Mouse (Mus musculus) intestine, embryonic 14.5 days (tissue): ENCODE measurements around the gene Anpep. TPM values are rescaled to one million over a fixed set of nuclear protein-coding genes. Genes with fewer than 3 reads are reported as not detected.

Experiments used
- ATAC-seq: fragments of 200-750 bp; cut with Nextera tagmentation; replicated peaks from 2 replicates; pipeline ENCODE4 v1.8.0; 2017; ENCODE audit warnings: low read depth, moderate number of reproducible peaks, moderate TSS enrichment, moderate library complexity; ENCODE audit not compliant: low FRiP score, low TSS enrichment
- DNase-seq: peaks from one replicate; pipeline ENCODE4 v3.0.0-alpha.2; 2018; ENCODE audit warnings: low spot score
- H3K27ac ChIP-seq: fragments of 300-500 bp; sonication (generic); 2 replicates; pipeline ENCODE4 v1.5.1; 2014; ENCODE audit warnings: low read depth, mild to moderate bottlenecking, control low read depth
- H3K27me3 ChIP-seq: fragments of 300-500 bp; sonication (generic); replicated peaks from 2 replicates; pipeline ENCODE4 v1.6.1; 2014; ENCODE audit warnings: low read length, control low read depth; ENCODE audit not compliant: control insufficient read depth, insufficient read depth
- H3K36me3 ChIP-seq: fragments of 300-500 bp; sonication (generic); 2 replicates; pipeline ENCODE4 v1.6.1; 2014; ENCODE audit warnings: low read length, control low read depth; ENCODE audit not compliant: control insufficient read depth, insufficient read depth
- H3K4me1 ChIP-seq: fragments of 300-500 bp; sonication (generic); replicated peaks from 2 replicates; pipeline ENCODE4 v1.6.1; 2014; ENCODE audit warnings: low read length, control low read depth, mixed read lengths; ENCODE audit not compliant: control insufficient read depth, insufficient read depth
- H3K4me2 ChIP-seq: fragments of 300-500 bp; sonication (generic); 2 replicates; pipeline ENCODE4 v1.6.1; 2014; ENCODE audit warnings: low read length
- H3K4me3 ChIP-seq: fragments of 300-500 bp; sonication (generic); 2 replicates; pipeline ENCODE4 v1.5.1; 2014; ENCODE audit warnings: low read depth, low read length, control low read depth, mixed read lengths
- H3K9ac ChIP-seq: fragments of 300-500 bp; sonication (generic); 2 replicates; pipeline ENCODE4 v1.6.1; 2014; ENCODE audit warnings: mild to moderate bottlenecking, low read length
- H3K9me3 ChIP-seq: fragments of 300-500 bp; sonication (generic); 2 replicates; pipeline ENCODE4 v1.6.1; 2016; ENCODE audit warnings: low read length, control low read depth; ENCODE audit not compliant: control insufficient read depth
- WGBS: fragments of 180-500 bp; shearing (Covaris S2); extraction: QIAGEN DNeasy Blood & Tissue Kit; methylation state at CpG from one replicate; pipeline ENCODE4 v1.1.7; 2014; 5-methylcytosine and 5-hydroxymethylcytosine counted together
- polyA plus RNA-seq: library from polyadenylated mRNA; unstranded; fragments of >200 nt; fragmentation: Nextera tagmentation; extraction: Ambion mirVana; gene quantifications from 2 replicates; pipeline ENCODE4 v1.2.1, GENCODE M21; 2014

Gene Anpep
- polyA plus RNA-seq, 1 experiment from 2014 or later, result 94.9 TPM

- no peak overlapping the region for H3K27ac ChIP-seq
- no peak for ATAC-seq
- no peak for DNase-seq
- no peaks in the 10 kb centered on the region for H3K27me3 ChIP-seq
- 0 out of 2 replicates have a peak, but pooled peaks cover 5% of the 10 kb centered on the region for H3K36me3 ChIP-seq
- no peaks in the 10 kb centered on the region for H3K9me3 ChIP-seq
- no peak overlapping the region for H3K4me2 ChIP-seq
- H3K9ac ChIP-seq, result no peak overlapping the region
- peaks cover 5% of the 10 kb centered on the region; the same call in 1 of the 2 replicates for H3K4me1 ChIP-seq
- H3K4me3 ChIP-seq, result no peak overlapping the region
These were observed 27.9 kb downstream of the Anpep start for GRCm38 (mm10) chr7:79832980-79833379.

DNA sequence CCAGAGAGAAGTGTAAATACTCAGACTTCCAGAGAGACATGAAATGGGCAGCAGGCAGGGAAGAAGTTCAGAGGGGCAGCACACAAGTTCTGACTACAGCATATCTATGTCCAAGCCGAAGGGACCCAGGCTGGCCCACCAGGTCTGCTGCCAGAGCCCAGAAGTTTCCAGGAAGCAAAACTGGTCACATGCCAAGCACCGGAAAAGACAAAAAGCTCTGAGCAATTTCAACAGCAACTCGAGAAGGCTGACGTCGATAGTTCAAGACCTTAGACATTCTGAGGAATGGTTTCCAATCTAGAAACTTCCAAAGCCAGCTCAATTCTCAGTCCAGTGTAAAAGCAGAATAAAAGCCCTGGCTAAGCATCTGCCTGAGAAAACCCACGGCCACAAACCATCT lies 29.3 kb downstream of the Anpep start:
- Histone ChIP-seq H3K9ac (no peak overlapping the region), H3K36me3 (no peaks in the 10 kb centered on the region), H3K4me1 (peaks cover 5% of the 10 kb centered on the region; the same call in 1 of the 2 replicates), H3K27me3 (no peaks in the 10 kb centered on the region), H3K4me3 (no peak overlapping the region), H3K9me3 (no peaks in the 10 kb centered on the region), H3K27ac (no peak overlapping the region), H3K4me2 (no peak overlapping the region)
- DNase-seq (no peak), ATAC-seq (no peak)
- WGBS, result 58% methylated on average over 6 of the region's 6 CpGs

- WGBS, result 35% methylated on average over 6 of the region's 6 CpGs
- Histone ChIP-seq H3K4me2 (no peak overlapping the region), H3K9ac (no peak overlapping the region), H3K27ac (no peak overlapping the region), H3K27me3 (no peaks in the 10 kb centered on the region), H3K9me3 (no peaks in the 10 kb centered on the region), H3K4me1 (peaks cover 5% of the 10 kb centered on the region; the same call in 1 of the 2 replicates), H3K36me3 (no peaks in the 10 kb centered on the region), H3K4me3 (no peak overlapping the region)
- DNase-seq (no peak), ATAC-seq (no peak)
These were observed 29.7 kb downstream of the Anpep start for GRCm38 (mm10) chr7:79831145-79831544.

DNA sequence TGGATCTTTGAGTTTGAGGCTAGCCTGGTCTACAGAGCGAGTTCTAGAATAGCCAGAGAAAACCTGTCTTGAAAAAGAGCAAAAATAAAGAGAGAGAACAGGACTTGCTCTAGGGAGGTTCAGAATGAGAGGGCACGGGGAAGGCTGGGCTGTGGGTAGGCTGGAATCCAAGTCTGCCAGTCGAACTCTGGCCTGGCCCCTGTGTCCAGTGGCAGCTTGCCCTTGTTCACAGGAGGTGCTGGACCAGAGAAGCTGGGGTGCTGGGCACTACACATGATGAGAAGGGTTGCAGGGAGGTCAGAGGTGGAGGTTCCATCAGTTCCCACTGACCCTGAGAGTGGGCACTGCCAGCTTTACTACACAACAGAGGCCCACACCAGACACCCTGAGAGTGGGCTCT lies 32.5 kb downstream of the Anpep start:
- Histone ChIP-seq H3K9ac (no peak overlapping the region), H3K9me3 (peaks cover 4% of the 10 kb centered on the region; the same call in 1 of the 2 replicates), H3K27me3 (no peaks in the 10 kb centered on the region), H3K27ac (no peak overlapping the region), H3K4me3 (no peak overlapping the region), H3K4me1 (peaks cover 5% of the 10 kb centered on the region; the same call in 1 of the 2 replicates), H3K36me3 (0 out of 2 replicates have a peak, but pooled peaks cover 3% of the 10 kb centered on the region), H3K4me2 (no peak overlapping the region)
- ATAC-seq, result no peak
- 75% methylated on average over 3 of the region's 3 CpGs for WGBS
- no peak for DNase-seq

- no peak for DNase-seq
- ATAC-seq, result no peak
- WGBS, result 84% methylated on average over 12 of the region's 12 CpGs
These were observed 38.7 kb downstream of the Anpep start for GRCm38 (mm10) chr7:79822092-79822695.

DNA sequence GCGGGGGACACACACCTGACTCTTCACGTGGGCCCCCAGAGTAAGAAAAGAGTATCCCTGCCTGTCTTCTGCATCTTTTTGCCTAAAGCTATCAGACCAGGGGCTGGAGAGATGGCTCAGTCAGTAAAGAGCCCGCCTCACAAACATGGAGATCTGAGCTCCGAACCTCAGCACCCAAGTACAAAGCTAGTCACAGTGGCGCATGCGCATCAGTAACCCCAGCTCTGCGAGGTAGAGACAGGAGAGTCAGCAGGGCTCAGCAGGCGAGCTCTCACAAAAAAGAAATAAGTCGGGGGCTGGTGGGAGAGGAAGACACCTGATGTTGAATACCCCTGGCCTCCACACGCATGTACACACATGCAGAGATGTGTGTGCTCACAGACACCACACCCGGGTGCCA lies 40.9 kb downstream of the Anpep start:
- 0 out of 2 replicates have a peak, but pooled peaks cover 4% of the 10 kb centered on the region for H3K27me3 ChIP-seq
- H3K9me3 ChIP-seq, result peaks cover 4% of the 10 kb centered on the region; the same call in 1 of the 2 replicates
- H3K36me3 ChIP-seq, result 0 out of 2 replicates have a peak, but pooled peaks cover 3% of the 10 kb centered on the region
- 0 out of 2 replicates have a peak, but pooled peaks cover 3% of the 10 kb centered on the region for H3K4me1 ChIP-seq
- DNase-seq, result no peak
- H3K4me3 ChIP-seq, result no peak overlapping the region
- ATAC-seq, result no peak
- peak overlapping the region; percentile 36; the same call in 1 of the 2 replicates for H3K27ac ChIP-seq
- no peak overlapping the region for H3K4me2 ChIP-seq
- no peak overlapping the region for H3K9ac ChIP-seq
- WGBS, result 49% methylated on average over 11 of the region's 11 CpGs

More at GRCm38 (mm10) chr7:79822092-79822695, 38.7 kb downstream of the Anpep start:
- H3K9ac ChIP-seq, result no peak overlapping the region
- H3K4me1 ChIP-seq, result 0 out of 2 replicates have a peak, but pooled peaks cover 3% of the 10 kb centered on the region
- H3K4me2 ChIP-seq, result no peak overlapping the region
- H3K27me3 ChIP-seq, result 0 out of 2 replicates have a peak, but pooled peaks cover 3% of the 10 kb centered on the region
- peaks cover 4% of the 10 kb centered on the region; the same call in 1 of the 2 replicates for H3K9me3 ChIP-seq
- no peak overlapping the region for H3K4me3 ChIP-seq
- H3K36me3 ChIP-seq, result 0 out of 2 replicates have a peak, but pooled peaks cover 3% of the 10 kb centered on the region
- H3K27ac ChIP-seq, result no peak overlapping the region

DNA sequence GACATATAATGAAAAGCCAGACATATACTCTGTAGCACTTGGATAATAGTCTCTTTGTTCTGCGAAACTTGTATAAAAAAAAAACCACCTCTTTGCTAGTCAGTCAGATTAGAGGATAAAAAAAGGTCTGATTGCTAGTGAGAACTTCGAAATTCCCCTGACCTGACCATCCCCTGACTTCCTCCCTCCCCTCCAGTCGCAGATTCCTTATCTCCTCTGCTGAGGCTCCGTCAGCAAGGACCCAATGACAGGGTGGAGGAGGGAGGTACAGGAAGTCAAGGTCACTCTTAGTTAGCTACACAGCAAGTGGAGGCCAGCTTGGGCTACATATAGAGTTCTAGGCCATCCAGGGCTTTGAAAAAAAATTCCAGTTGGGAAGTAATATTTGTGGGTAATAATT lies 41.3 kb downstream of the Anpep start:
- Histone ChIP-seq H3K27ac (peak overlapping the region; percentile 36; the same call in 1 of the 2 replicates), H3K9ac (no peak overlapping the region), H3K4me2 (no peak overlapping the region), H3K36me3 (0 out of 2 replicates have a peak, but pooled peaks cover 3% of the 10 kb centered on the region), H3K4me3 (no peak overlapping the region), H3K4me1 (0 out of 2 replicates have a peak, but pooled peaks cover 3% of the 10 kb centered on the region), H3K9me3 (peaks cover under 1% of the 10 kb centered on the region; the same call in 1 of the 2 replicates), H3K27me3 (0 out of 2 replicates have a peak, but pooled peaks cover 4% of the 10 kb centered on the region)
- 28% methylated on average over 4 of the region's 4 CpGs for WGBS
- ATAC-seq (peak; percentile 84), DNase-seq (no peak)

- H3K4me1 ChIP-seq, result 0 out of 2 replicates have a peak, but pooled peaks cover 3% of the 10 kb centered on the region
- 0 out of 2 replicates have a peak, but pooled peaks cover 4% of the 10 kb centered on the region for H3K27me3 ChIP-seq
- no peaks in the 10 kb centered on the region for H3K9me3 ChIP-seq
- H3K36me3 ChIP-seq, result no peaks in the 10 kb centered on the region
- H3K4me2 ChIP-seq, result no peak overlapping the region
- WGBS, result 11% methylated on average over 6 of the region's 6 CpGs
- no peak for ATAC-seq
- H3K9ac ChIP-seq, result no peak overlapping the region
- no peak for DNase-seq
- no peak overlapping the region for H3K27ac ChIP-seq
- H3K4me3 ChIP-seq, result no peak overlapping the region
These were observed 42.5 kb downstream of the Anpep start for GRCm38 (mm10) chr7:79818321-79818720.
